Mouse (Mus musculus) B cell, adult 2 months (primary cell): ENCODE results near the gene Hpcal1.
"Not testable (repeated sequence)": the region's sequence is repeated elsewhere in the genome, so short reads cannot be mapped to it uniquely, and the experiment has no call there.

Experiments used
- DNase-seq, 2 experiments: peaks; one replicate each; pipeline ENCODE4 v3.0.0; 2022

Gene Hpcal1

DNA sequence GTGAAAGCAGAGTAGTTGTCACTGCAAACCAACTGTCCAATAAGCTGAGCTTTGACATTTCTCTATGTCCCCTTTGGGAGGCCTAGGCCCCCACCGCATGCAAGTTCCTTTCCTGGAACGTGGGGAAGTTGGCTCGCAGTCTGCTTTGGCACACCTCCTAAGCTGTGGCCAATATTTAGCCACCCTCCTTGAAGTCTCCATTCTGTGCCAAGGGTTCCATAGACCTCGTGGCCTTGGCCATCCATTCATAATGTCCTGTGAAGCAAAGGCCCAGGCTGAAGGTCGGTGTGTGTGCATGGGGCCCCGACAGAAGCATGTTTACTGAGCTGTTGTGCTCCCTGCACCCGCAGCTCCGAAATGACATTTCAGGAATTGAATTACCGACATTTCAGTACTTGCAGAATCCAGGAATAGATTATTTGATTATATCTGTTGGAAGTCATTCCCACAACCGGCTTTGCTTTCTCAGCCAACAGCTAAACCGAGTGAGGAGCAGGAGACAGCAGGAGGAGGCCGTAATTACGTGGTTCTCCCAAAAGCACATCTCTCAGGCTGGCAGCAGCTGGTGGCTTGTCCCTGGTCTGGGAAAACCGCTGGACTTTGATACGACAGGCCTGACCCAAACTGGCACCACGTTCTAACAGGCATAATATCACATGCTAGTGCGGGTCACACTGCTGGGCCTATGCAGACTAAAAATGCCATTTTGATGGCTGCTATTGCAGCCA is 51.1 kb downstream of the Hpcal1 start:
- no peak for DNase-seq

DNA sequence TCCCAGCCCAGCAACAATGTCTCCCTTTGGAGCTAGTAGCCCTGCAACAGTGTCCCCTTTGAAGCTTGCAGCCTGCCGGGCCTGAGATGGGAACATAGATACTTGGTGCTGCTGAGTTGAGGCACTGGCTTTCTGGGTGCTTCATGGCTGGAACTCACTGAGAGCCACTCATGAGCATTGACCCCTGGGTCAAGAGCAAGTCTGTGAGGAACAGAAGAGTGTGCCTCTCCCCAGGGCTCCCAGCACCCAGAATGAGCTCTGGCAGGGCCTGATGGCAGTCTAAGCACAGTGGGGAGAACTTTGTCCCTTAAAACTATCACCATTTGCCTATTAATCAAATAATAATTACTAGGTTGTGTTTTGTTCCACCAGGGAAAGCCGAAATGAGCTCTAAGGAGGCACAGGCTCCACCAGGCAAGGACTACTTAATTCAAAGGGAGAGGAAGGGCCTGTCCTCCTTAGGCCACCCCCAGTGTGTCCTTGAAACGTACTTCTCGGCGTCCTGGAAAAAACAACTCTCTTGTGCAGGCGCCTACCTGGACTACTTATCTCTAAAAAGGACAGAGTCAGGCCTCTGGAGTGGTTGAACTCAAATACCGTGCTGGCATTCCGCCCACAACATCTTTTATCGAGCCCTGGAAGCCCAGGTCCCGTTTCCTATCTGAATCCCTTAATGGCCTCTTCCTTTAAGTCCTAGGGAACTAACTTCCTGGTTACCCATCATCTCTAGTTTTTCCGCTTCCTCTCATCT is 52.1 kb downstream of the Hpcal1 start:
- no peak for DNase-seq

DNA sequence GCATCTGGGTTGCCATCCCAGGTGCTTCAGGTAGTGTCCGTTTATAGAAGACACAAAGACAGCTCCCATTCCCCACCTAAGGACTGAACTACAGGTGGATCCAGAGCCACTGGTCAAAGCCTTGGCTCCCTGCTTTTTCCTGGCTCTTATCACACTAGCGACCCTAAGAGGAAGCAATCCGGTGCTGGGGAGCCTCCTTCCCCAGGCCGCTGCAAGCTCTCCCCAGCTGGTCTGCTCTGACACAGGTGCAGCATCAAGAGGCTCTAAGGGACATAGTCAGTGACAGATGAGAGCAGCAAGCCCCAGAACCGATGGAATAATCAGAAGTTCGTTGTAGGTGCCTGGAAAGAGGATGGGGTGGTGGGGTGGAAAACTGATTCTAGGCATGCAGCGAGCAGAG is 54.8 kb downstream of the Hpcal1 start:
- DNase-seq: no peak

DNA sequence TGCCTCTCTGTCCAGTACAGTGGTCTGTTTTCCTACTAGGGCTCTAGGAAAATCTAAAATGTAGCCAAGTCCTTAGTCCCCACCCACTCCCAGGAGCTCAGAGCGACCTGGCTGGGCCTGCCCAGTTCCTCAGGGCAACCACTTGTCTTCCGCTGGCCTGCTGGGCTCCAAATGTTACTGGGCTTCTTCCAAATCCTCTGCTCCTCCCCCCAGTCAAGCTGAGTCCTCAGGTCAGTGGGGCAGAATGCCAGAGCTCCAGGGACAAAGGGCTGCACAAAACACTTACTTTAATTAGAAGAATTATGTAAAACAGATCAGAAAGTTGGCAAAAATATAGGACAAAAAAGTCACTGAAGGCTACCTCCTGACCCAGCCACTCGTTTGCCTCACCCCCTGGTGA is 56.1 kb downstream of the Hpcal1 start:
- DNase-seq: no peak

DNA sequence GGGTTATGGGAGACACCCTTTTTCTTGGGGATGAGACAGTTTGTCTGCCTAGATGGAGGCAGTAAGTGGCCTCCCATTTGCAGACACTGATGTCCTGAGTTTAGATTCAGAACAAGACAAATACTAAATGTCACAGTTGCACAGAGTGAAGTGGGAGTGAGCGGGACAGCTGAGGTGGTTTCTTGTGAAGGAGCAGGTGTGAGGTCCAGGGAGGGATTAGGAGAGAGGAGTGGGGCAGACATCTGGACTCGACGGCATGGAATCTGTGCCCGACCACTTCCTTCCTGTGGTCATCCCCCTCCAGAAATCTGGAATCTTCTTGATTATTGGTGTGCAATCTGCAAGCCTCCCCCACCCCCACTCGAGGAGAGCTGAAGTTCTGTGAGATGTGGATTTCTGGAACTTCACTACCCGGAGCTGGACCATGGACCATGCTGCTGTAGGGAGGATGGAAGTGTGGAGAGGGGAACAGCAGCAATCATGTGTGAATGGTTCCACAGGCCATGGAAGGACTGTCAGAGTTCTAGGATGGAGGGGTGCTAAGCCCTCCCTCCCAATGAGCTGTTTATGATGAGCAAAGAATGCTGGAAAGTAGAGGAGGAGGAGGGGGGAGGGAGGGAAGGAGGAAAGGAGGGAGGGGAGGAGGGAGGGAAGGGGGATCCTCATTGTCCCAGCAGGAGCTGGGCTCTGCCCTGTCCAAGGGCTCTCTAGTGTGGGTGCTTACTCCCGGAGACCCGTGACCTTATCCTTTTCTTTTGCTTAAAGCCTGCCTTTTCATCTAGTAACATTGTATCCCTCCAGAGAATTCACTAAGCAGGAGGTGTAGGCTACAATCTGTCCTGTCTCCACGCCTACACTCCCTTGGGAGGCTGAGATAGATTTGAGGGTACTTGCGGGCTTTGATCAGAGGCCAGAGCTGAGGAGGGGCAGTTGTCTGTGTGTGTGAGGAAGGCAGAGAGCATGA is 56.8 kb downstream of the Hpcal1 start:
- no peak for DNase-seq

DNA sequence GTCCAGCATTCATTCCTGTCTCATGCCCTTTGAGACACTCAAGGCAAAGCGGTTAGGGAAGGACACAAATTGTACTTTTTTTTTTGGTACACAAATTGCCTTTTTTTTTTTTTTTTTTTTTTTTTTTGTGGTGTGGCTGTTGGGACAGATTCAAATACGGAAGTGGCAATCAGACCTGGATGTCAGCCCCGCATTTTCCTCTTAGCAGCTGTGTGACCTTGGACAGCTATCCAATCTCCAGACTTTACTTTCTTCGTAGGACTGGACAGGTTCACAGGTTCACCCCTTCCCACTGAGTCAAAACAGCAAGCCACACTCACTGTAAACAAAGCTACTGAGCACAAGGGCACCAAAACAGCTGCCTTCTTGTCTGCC is 57.5 kb downstream of the Hpcal1 start:
- DNase-seq: no peak

DNA sequence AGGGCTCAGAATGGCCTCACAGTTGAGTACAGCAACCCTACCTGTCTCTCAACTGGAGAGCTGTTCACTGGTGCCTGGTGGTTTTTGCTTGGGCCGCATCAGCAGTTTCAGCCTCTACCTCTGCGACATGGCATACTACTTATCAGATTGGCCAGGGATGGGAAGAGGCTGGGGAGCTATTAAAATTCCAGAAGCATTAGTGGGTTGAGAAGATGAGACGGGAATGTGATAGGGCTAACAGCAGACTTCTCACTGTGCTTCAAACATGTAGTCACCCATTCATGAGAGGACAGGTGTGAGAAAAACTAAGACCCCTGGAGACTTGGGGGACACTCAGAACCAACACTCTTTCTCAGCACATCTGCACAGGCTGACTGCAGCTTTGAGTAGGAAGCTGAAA is 59.1 kb downstream of the Hpcal1 start:
- no peak for DNase-seq

DNA sequence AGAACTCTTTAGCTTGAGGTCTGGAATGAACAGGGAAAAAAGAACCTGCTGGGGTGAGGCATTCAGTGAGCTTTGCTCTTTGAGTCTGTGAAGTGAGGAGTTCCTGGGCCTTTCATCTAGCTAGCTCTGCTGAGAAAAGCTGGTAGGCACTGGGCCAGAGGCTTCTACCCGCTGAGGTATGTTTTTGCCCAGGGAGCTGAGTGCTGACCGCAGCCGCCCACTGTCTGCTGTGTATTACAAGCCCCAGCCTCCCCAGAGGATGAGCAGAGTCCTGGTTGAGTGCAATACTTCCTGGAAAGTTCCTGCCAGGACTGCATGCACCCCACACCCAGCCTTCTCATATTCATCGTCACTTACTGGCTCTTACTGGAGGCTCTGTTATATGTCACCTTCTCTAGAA is 59.8 kb downstream of the Hpcal1 start:
- DNase-seq: no peak

DNA sequence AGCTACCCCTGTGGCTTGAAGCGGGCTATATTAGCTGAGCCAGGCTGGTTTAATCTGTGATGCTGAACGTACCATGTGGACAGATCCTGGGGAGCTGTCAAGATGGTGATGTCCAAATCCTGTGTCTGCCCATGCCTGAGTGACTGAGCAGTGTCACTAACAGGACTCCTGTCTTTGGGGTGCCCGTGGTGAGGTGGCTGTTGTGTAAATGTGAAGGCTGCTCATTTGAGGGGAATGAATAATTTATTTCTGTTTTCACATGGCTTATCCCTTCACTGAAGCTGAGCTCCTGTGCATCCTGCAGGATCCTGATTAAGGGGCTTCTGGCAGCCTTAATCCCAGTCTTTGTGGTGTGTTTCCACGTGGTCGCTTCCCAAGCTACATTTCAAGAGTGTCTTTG is 62.2 kb downstream of the Hpcal1 start:
- DNase-seq: no peak

DNA sequence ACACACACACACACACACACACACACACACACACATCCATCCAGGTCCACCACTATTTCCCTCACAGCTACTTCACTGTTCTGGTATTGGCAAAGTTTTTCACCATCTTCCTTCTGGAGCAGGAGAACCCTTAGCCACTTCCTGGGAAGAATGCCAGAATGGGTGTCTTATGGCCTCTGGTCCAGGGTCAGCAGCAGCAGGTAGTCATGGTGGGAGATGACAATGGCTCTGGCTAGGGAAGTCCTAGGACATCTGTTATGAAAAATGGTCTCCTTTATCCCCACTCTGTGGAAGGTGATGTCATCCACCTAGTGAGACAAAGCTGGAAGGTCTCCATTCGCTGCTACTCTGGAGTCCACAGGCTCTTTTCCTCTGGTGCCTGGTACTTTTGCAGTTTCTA is 64.1 kb downstream of the Hpcal1 start:
- DNase-seq: no peak

DNA sequence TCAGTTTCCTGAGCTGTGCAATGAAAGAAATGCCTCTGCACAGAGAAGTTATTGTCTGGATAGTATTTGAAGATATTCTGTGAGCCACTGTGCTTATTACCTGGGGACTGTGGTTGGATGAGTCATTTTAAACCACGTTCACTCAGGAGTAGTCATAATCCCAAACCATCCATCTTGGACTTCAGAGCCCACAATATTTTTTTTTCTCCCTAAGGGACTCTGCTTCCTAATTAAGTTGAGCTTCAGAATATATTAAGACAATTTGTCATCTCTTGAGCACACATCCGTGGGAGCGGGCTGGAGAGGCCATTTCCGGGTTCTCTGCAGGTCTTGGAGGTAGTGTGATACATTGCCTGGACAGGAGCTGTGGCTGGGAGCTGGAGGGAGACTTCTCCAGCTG is 66.2 kb downstream of the Hpcal1 start:
- no peak for DNase-seq

DNA sequence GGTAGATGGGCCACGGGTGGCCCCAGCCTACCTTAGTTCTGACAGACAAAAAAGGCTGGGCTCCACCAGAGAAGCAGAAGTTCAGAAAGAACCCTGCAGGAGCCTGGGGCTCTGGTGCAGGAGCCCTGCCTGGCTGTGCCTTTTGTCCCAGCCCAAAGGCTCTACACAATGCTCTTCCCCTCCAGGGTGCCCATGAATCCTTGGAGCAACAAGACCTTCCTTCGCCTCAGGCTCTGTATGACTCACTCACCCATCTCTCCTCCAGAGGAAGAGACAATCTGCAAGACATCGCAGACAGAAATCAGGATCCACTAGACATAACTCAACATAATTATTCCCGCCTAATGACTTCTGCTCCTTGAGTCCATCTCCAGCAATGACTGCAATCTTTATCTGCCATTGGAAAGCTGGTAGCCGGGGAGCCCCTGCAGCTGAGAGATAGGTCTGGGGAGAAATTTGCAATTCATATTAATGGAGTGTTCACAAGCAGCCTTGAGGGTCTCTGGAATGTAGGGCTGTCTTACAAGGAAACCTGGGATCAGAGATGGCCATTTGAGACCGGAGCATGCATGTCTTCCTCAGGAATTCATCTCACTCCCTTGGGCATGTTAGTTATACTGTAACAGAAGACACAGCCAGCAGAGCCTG is 71.8 kb downstream of the Hpcal1 start:
- DNase-seq: no peak

DNA sequence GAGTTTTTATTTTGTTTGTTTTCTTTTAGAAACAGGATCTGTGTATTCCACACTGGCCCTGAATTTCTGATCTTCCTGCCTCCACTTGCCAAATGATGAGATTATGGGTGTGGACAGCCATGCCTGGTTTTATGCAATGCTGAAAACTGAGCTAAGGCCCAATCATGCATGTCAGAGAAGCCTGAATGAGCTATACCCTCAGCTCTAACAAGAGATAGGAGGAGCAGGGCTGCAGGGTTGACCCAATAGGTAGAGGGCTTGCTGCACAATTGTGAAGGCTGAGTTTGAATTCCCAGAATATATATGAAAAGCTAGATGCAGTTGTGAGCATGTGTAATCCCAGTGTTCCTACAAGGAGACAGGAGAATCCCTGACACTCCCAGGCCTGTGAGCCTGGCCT is 72.4 kb downstream of the Hpcal1 start:
- DNase-seq: no peak

DNA sequence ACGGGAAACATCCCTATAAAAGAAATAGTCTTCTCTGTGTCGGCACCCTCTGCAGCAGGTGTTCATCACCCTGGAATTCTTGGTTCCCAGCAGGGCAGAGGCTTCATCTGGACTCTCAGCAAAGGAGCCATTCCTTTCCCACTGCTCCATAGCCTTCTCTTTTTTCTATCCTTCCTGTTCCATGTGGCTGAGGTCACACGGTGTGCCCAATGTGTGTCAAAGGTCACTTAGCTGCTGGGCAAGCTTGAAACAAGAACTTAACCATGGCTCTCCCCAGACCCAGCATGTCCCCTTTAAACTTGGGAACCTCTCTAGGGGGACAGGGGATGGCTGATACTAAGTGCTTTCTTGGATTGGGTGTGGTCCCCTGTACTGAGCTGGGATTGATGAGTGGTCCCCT is 73.3 kb downstream of the Hpcal1 start:
- DNase-seq: no peak

DNA sequence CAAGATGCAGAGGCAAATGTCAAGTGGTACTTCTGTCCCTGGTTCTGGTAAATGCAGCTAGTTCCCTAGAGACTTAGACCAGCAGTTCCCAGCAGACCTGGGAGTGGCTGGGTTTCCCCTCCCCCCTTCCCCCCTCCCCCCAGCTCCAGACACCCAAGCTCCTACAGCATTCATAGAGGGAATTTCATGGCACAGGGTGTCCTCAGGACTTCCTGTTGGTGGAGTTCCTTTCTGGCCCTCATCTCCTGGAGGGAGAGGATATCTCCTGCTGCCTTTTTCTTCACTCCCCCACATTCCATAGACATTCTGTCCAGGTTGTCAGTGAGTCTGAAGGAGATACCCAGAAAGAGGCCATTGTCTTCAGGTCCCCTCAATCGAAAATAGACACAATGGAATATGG is 76.9 kb downstream of the Hpcal1 start:
- DNase-seq: not testable (repeated sequence)

DNA sequence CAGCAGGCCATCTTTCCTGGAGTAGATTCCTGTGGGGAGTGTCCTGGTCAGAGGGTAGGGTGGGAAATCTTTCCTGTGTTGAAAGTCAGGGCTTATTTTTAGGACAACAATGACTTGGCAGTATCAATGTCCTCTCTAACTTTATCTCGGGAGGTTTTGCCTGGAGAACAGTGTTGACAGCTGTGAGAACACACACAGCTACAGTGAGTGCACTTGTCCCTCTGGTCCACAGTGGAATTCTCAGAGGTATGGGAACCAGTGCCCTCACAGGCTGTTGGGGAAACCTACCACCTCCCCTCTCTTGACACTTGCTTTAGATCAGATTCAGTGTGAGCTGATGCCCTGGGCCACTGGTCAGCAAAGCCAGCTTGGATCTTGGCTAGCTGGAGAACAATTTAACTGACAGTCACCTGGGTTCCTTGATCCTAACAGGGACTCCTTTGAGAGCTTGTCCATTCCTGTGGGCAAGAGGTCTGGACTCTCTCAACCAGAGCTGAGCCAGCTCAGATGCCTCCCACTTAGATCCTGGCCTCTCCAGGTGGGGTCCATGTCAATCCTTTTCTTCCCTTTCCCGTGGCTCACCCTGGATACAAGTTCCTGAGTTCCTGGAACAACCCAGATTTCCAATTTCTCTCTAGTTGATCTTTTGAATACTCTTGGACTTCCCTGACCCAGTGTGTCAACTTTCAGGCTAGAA is 79.0 kb downstream of the Hpcal1 start:
- no peak for DNase-seq

DNA sequence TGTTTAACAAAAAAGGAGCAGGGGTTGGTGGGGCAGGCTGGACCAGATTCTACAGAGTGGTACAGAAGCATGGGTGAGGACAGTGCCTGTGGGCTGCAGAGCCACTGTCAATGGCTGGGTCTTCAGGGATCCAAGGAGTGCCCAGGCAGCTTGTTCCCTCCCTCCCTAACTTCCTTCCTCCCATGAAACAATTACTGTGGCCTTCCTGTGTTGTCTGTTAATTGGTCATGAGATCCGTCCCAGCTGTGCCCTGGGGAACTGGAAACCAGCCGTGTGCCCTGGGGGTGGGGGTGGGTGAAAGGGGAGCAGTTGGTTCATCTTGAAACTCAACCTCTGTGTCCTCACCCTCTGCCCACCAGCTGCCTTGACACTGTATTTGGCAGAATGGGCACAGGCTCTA is 79.9 kb downstream of the Hpcal1 start:
- no peak for DNase-seq

DNA sequence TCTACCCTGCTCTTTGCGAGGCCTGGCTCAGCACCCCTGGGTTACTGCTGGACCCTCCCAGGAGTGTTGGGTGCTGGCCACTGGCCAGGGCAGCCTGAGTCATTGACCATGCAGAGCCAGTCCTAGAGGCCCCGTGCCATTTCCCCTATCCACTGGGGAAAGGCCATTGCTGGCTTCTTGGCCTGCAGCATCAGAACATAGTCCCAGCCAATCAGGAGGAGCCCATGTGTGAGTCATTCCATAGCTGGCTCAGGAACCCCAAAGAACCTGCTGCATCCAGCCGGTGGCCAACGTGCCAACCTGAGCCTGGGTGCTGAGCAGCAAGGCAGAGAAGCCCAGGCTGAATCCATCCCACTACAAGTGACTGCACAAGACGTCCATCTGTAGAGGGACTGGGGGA is 83.1 kb downstream of the Hpcal1 start:
- DNase-seq: not testable (repeated sequence)

DNA sequence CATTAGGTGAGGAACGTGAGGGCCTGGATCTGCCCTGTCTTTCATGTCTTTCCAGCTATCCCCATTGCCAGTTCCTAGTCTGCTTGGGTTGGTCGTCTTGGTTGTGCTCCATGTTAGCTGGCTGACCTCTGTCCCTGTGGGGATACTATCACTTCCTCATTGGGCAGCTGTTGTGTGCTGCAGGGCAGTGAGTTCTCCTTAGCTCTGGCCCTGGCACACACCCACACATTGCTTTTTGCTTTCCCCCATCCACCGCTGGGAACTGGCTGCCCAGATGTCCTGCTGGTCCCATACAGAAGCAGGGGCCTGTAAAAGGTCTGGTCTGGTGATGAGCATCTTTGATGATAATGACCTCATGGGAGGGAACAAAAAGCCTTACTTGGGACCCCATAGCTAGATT is 84.2 kb downstream of the Hpcal1 start:
- DNase-seq: not testable (repeated sequence)

DNA sequence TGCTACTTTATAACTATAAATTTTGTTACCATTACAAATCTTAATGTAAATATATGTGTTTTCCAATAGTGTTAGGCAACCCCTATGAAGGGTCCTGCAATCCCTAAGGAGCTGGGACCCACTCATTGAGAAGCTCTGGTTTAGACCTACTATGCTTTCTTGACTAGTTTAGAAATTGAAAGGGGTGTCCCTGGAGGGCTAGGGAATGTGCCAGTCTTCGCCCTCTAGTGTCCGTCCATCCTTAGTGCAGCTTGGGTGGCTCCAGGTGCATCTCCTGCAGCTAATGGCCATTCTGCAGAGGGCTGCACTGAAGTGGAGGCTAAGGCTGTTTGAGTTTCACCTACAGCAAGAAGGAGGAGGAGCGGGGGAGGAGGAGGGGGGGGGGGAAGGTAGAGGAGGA is 87.7 kb downstream of the Hpcal1 start:
- DNase-seq: peak; percentile 13 to 17

DNA sequence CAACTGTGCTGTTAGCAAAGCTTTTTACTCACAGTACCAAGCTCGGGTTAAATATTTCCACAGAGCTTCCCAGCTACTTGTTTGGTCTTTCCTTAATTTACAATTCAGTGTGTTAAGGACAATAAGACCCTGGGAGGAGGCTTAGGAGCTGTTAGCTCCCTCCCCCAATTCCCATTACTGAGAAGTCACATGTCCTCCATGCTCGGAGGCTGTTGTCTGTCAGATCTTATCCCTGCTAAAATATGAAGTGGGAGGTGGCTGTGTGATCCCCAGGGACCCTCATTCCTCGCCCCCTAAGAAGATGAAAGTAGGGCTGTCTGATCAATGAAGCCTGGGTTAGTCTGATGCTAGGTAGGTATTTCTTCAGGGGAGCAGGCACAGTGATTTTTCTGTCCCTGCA is 88.4 kb downstream of the Hpcal1 start:
- DNase-seq: no peak

DNA sequence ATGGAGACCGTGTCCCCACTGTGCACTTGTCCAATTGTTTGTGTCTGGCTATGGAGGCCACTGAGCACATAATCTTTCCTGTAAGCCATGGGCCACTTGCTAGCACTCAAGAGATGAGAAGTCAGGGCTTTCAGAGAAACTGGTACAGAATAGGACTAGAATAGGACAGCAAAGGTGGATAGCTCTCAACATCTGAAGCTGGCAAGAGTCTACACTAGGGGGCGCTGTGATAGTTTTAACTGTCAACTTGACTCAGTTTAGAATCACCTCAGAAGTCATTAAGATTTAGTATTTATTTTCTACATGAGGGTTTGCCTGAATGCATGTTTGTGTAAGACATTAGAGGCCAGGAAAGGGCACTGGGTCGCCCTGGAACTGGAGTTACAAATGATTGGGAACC is 98.8 kb downstream of the Hpcal1 start:
- DNase-seq: no peak
